Comparison of ENCODE assay signal across 12 mouse cellular contexts in the genomic region with DNA sequence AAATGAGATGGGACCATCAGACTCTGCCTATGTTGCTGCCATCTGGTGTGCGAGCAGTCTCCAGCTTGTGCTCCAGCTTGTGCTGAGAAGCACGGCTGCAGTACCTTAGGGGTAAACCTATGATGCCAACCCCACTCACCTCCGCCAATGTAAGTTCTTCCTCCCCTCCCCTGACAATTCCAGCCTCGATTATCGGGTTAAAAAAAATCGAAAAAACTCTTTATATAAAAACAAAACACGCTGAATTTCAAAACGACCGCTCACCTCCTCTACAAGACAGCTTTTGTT. TPM values are rescaled to one million over a fixed set of nuclear protein-coding genes. Genes with fewer than 3 reads are reported as not detected.
DNase-seq lines count a peak whose midpoint lies in the region; ATAC-seq and TF ChIP-seq lines count a peak whose summit lies in the region.
"Had no signal": no experiment of that assay in that cellular context is flagged by ENCODE, and none has a peak within 500 bp of the region (broad histone marks: within the 10 kb centered on the region; RNA-seq: fewer than 3 reads in every experiment).

No protein-coding gene starts in this region.

- H3K27ac ChIP-seq in heart, adult 2 months, result peak overlapping the region; percentile 87
- H3K27ac ChIP-seq in midbrain, embryonic 13.5 days, result no peak overlapping the region
- H3K27ac ChIP-seq in midbrain, embryonic 10.5 days (replicated peaks), result no peak overlapping the region
- no peak overlapping the region for H3K27ac ChIP-seq in hindbrain, embryonic 16.5 days (ENCODE audit: low read depth, low read length)
- peak overlapping the region; percentile 85 for H3K27ac ChIP-seq in stomach, embryonic 14.5 days (ENCODE audit: low read length)
- H3K27ac ChIP-seq: liver, embryonic 14.5 days had no signal

- H3K27me3 ChIP-seq in heart, adult 2 months (ENCODE audit: control insufficient read depth, insufficient read depth, low read length), result peaks cover 2% of the 10 kb centered on the region; the same call in 1 of the 2 replicates
- H3K27me3 ChIP-seq in midbrain, embryonic 13.5 days, result peaks cover 100% of the 10 kb centered on the region
- H3K27me3 ChIP-seq in midbrain, embryonic 10.5 days (ENCODE audit: low read depth, poor library complexity, severe bottlenecking), result peaks cover 100% of the 10 kb centered on the region
- peaks cover 72% of the 10 kb centered on the region for H3K27me3 ChIP-seq in hindbrain, embryonic 16.5 days (replicated peaks; ENCODE audit: control insufficient read depth, insufficient read depth, low read length)
- peaks cover 3% of the 10 kb centered on the region; the same call in 1 of the 2 replicates for H3K27me3 ChIP-seq in stomach, embryonic 14.5 days (ENCODE audit: control insufficient read depth, insufficient read depth, low read length)

- peaks cover 3% of the 10 kb centered on the region for H3K4me1 ChIP-seq in heart, adult 2 months (ENCODE audit: control insufficient read depth, insufficient read depth, low read length)
- H3K4me1 ChIP-seq in midbrain, embryonic 13.5 days (replicated peaks), result peaks cover 7% of the 10 kb centered on the region; the same call in 1 of the 2 replicates
- peaks cover 23% of the 10 kb centered on the region for H3K4me1 ChIP-seq in midbrain, embryonic 10.5 days
- peaks cover 2% of the 10 kb centered on the region for H3K4me1 ChIP-seq in hindbrain, embryonic 16.5 days (ENCODE audit: control insufficient read depth, insufficient read depth, low read depth, low read length)
- H3K4me1 ChIP-seq in stomach, embryonic 14.5 days (ENCODE audit: control insufficient read depth, insufficient read depth, low read length), result peaks cover 5% of the 10 kb centered on the region; the same call in 1 of the 2 replicates

- 5% methylated on average over 9 of the region's 9 CpGs for WGBS in heart, adult 2 months
- WGBS in midbrain, embryonic 13.5 days, result 0% methylated on average over 9 of the region's 9 CpGs
- WGBS in midbrain, embryonic 10.5 days, result under 1% methylated on average over 9 of the region's 9 CpGs
- WGBS in hindbrain, embryonic 16.5 days, result 2% methylated on average over 9 of the region's 9 CpGs
- whole genome bisulfite sequencing in stomach, embryonic 14.5 days, result 11% methylated on average over 9 of the region's 9 CpGs

- no peaks in the 10 kb centered on the region for H3K36me3 ChIP-seq in heart, adult 2 months (ENCODE audit: control insufficient read depth, insufficient read depth, low read length)
- no peaks in the 10 kb centered on the region for H3K36me3 ChIP-seq in midbrain, embryonic 13.5 days
- H3K36me3 ChIP-seq in midbrain, embryonic 10.5 days, result no peaks in the 10 kb centered on the region
- H3K36me3 ChIP-seq in hindbrain, embryonic 16.5 days (ENCODE audit: control insufficient read depth, insufficient read depth, low read length), result no peaks in the 10 kb centered on the region
- H3K36me3 ChIP-seq in stomach, embryonic 14.5 days (ENCODE audit: control insufficient read depth, insufficient read depth, low read length), result no peaks in the 10 kb centered on the region

- TF ChIP-seq EP300 in heart, adult 2 months (IDR thresholded peaks at IDR 0.05; ENCODE audit: insufficient read depth, low read depth, low read length), result no peak

- no peak overlapping the region for H3K4me2 ChIP-seq in midbrain, embryonic 13.5 days (replicated peaks)
- H3K4me2 ChIP-seq in hindbrain, embryonic 16.5 days (ENCODE audit: low read length), result no peak overlapping the region
- H3K4me2 ChIP-seq in stomach, embryonic 14.5 days (replicated peaks; ENCODE audit: low read depth, low read length), result peak overlapping the region; percentile 45

- 0 out of 2 replicates have a peak, but pooled peaks have one; percentile 55 for ATAC-seq in midbrain, embryonic 13.5 days
- ATAC-seq in hindbrain, embryonic 16.5 days, result peak; percentile 66; the same call in 1 of the 2 replicates
- no peak for ATAC-seq in stomach, embryonic 14.5 days (ENCODE audit: insufficient number of reproducible peaks, insufficient read depth, low FRiP score, low read depth)

- no peak overlapping the region; the same call in 1 of the 2 replicates for H3K9ac ChIP-seq in heart, adult 2 months (ENCODE audit: low read depth, low read length)
- no peak overlapping the region for H3K9ac ChIP-seq in midbrain, embryonic 13.5 days (replicated peaks)
- H3K9ac ChIP-seq in hindbrain, embryonic 16.5 days (ENCODE audit: low read depth, low read length), result no peak overlapping the region
- peak overlapping the region; percentile 47 for H3K9ac ChIP-seq in stomach, embryonic 14.5 days (replicated peaks; ENCODE audit: low read depth, low read length)
- H3K9ac ChIP-seq: liver, embryonic 14.5 days had no signal

- peak overlapping the region; percentile 48 for H3K4me3 ChIP-seq in heart, adult 2 months
- H3K4me3 ChIP-seq in midbrain, embryonic 13.5 days (replicated peaks), result no peak overlapping the region
- no peak overlapping the region for H3K4me3 ChIP-seq in midbrain, embryonic 10.5 days
- no peak overlapping the region for H3K4me3 ChIP-seq in hindbrain, embryonic 16.5 days (ENCODE audit: low read length)
- peak overlapping the region; percentile 28 for H3K4me3 ChIP-seq in stomach, embryonic 14.5 days (ENCODE audit: low read depth, low read length)

- TF ChIP-seq POLR2A in heart, adult 2 months (IDR thresholded peaks at IDR 0.05; ENCODE audit: insufficient read depth, low read depth, low read length), result no peak

- peak in 1 of 2 experiments; percentile 41 for DNase-seq in heart, adult 2 months
- no peak for DNase-seq in heart, adult 9 months (ENCODE audit: low spot score in 2 of 2)
- no peak for DNase-seq in midbrain, embryonic 10.5 days (ENCODE audit: low spot score)
- no peak for DNase-seq in testis, postnatal 14 days (ENCODE audit: low spot score)
- DNase-seq in frontal cortex, postnatal 14 days (ENCODE audit: low spot score in 2 of 2), result no peak
- DNase-seq: adrenal gland, postnatal 36 days; thymus, adult 18-20 months had no signal

- peak; percentile 58 for TF ChIP-seq CTCF in heart, adult 2 months (IDR thresholded peaks at IDR 0.05)

- no peaks in the 10 kb centered on the region for H3K79me2 ChIP-seq in heart, adult 2 months (replicated peaks; ENCODE audit: control insufficient read depth, insufficient read depth, low read length)

- intact Hi-C loops in heart, adult 2 months (cut with DNase I), result loop anchor here (5.0 to 10.0 kb wide), 3 partner anchors 154 to 609 kb away; a partner anchor contains a TSS

- H3K9me3 ChIP-seq in midbrain, embryonic 13.5 days, result no peaks in the 10 kb centered on the region
- no peaks in the 10 kb centered on the region for H3K9me3 ChIP-seq in midbrain, embryonic 10.5 days (replicated peaks)
- no peaks in the 10 kb centered on the region for H3K9me3 ChIP-seq in hindbrain, embryonic 16.5 days (ENCODE audit: control insufficient read depth, low read length)
- no peaks in the 10 kb centered on the region for H3K9me3 ChIP-seq in stomach, embryonic 14.5 days (ENCODE audit: control insufficient read depth, low read depth, low read length)

RNA-seq across cellular contexts. Expression of a gene that starts 12.6 kb away (rescaled TPM):
- total RNA-seq in heart, adult 2 months (2021), result 10 to 100 TPM; 62.1 to 63.9 TPM
- polyA plus RNA-seq in heart, adult 2 months (2012; rRNA removed), result 10.3 and 14.8 TPM in 2 replicates
- not detected in 2 replicates for polyA plus RNA-seq in midbrain, embryonic 13.5 days (2015; fragmentation: Nextera tagmentation; extraction: Ambion mirVana)
- not detected in 2 replicates for polyA plus RNA-seq in midbrain, embryonic 10.5 days (2016; fragmentation: Nextera tagmentation; extraction: Ambion mirVana)
- polyA plus RNA-seq in hindbrain, embryonic 16.5 days (2015; fragmentation: Nextera tagmentation; extraction: Ambion mirVana), result not detected in 2 replicates
- 17.7 and 18.3 TPM in 2 replicates for polyA plus RNA-seq in stomach, embryonic 14.5 days (2014; fragmentation: Nextera tagmentation; extraction: Ambion mirVana)
- total RNA-seq: neutrophil, adult 5-6 weeks had no signal

Comparison
In these comparisons a context has a peak if more than half of its experiments do, and no peak if none do; other contexts are left out.
1. H3K27ac ChIP-seq: peak in heart, adult 2 months (single experiment) and stomach, embryonic 14.5 days (single experiment); none in midbrain, embryonic 13.5 days (single experiment), midbrain, embryonic 10.5 days (single experiment) and hindbrain, embryonic 16.5 days (single experiment).
2. H3K4me3 ChIP-seq: peak in heart, adult 2 months (single experiment) and stomach, embryonic 14.5 days (single experiment); none in midbrain, embryonic 13.5 days (single experiment), midbrain, embryonic 10.5 days (single experiment) and hindbrain, embryonic 16.5 days (single experiment).
3. RNA of a gene that starts 12.6 kb away (polyA plus RNA-seq): 17.7 to 18.3 TPM in stomach, embryonic 14.5 days and 10.3 to 14.8 TPM in heart, adult 2 months; not detected in midbrain, embryonic 13.5 days, not detected in midbrain, embryonic 10.5 days and not detected in hindbrain, embryonic 16.5 days; every median in the first group is over 10 times any median in the second.